Mouse (Mus musculus) heart, postnatal 0 days (tissue): ENCODE measurements around the gene Cwc15.

Experiments used
- CTCF ChIP-seq: IDR thresholded peaks from 2 replicates; pipeline ENCODE4 v1.5.1; 2016; ENCODE audit warnings: antibody characterized with exemption, control low read depth, low read depth
- EP300 ChIP-seq: IDR thresholded peaks from 2 replicates; pipeline ENCODE4 v1.6.1; 2016; ENCODE audit warnings: antibody characterized with exemption, low read depth

GRCm38 (mm10) chr9:14559430-14559829 lies 59.0 kb downstream of the Cwc15 start:
- TF ChIP-seq CTCF (no peak), EP300 (no peak)
